Mouse (Mus musculus) midbrain, embryonic 10.5 days (tissue): Measurements from ENCODE around the gene Rapgef4. TPM values are rescaled to one million over a fixed set of nuclear protein-coding genes. Genes with fewer than 3 reads are reported as not detected.

Source experiments
- DNase-seq: peaks from one replicate; pipeline ENCODE4 v3.0.0-alpha.2; 2017; ENCODE audit warnings: low spot score
- H3K27ac ChIP-seq: fragments of 300-500 bp; sonication (generic); replicated peaks from 2 replicates; pipeline ENCODE4 v1.5.1; 2016; ENCODE audit warnings: mild to moderate bottlenecking
- H3K27me3 ChIP-seq: fragments of 300-500 bp; sonication (generic); 2 replicates; pipeline ENCODE4 v1.6.1; 2016; ENCODE audit warnings: low read depth, mild to moderate bottlenecking; ENCODE audit not compliant: poor library complexity, severe bottlenecking
- H3K36me3 ChIP-seq: fragments of 300-500 bp; sonication (generic); 2 replicates; pipeline ENCODE4 v1.6.1; 2016; ENCODE audit warnings: mild to moderate bottlenecking, moderate library complexity
- H3K4me1 ChIP-seq: fragments of 300-500 bp; sonication (generic); 2 replicates; pipeline ENCODE4 v1.6.1; 2016
- H3K4me3 ChIP-seq: fragments of 300-500 bp; sonication (generic); 2 replicates; pipeline ENCODE4 v1.5.1; 2016; ENCODE audit warnings: mild to moderate bottlenecking, moderate library complexity
- H3K9me3 ChIP-seq: fragments of 300-500 bp; sonication (generic); replicated peaks from 2 replicates; pipeline ENCODE4 v1.6.1; 2016; ENCODE audit warnings: mild to moderate bottlenecking
- WGBS: fragments of 180-500 bp; shearing (Covaris S2); methylation state at CpG from one replicate; pipeline ENCODE4 v1.1.7; 2016; 5-methylcytosine and 5-hydroxymethylcytosine counted together
- polyA plus RNA-seq: library from polyadenylated mRNA; unstranded; fragments of >200 nt; fragmentation: Nextera tagmentation; extraction: Ambion mirVana; gene quantifications from 2 replicates; pipeline ENCODE4 v1.2.1, GENCODE M21; 2016

The Rapgef4 gene
- polyA plus RNA-seq, 1 experiment from 2014 or later = 2.9 TPM

GRCm38 (mm10) chr2:72282733-72283132 is 301.7 kb downstream of the Rapgef4 start:
- Histone ChIP-seq H3K27ac (no peak overlapping the region), H3K4me1 (peaks cover 10% of the 10 kb centered on the region), H3K36me3 (no peaks in the 10 kb centered on the region), H3K27me3 (peaks cover 18% of the 10 kb centered on the region), H3K9me3 (no peaks in the 10 kb centered on the region), H3K4me3 (no peak overlapping the region)
- DNase-seq = no peak
- WGBS = 82% methylated on average over 4 of the region's 4 CpGs

DNA sequence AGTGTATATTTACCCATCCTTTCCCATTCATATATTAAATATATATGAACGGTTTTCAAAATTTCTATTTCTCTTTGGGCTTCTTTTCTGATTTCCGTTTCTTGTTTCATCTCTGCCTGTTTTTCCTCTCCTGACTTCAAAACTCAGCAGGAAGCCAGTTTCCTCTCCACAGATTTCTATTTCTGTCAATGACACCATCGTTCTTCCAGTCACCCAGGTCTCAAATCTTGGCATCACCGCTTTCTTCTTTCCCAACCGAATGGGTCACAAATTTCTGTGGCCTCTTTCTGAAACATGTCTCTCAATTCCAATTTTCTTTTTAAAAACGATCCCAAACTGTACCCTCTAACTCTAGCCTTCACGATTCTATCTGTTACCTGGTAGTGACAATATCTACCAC is 303.6 kb downstream of the Rapgef4 start:
- H3K9me3 ChIP-seq = no peaks in the 10 kb centered on the region
- WGBS = 80% methylated on average over 7 of the region's 7 CpGs
- H3K27ac ChIP-seq = no peak overlapping the region
- no peak overlapping the region for H3K4me3 ChIP-seq
- peaks cover 18% of the 10 kb centered on the region for H3K27me3 ChIP-seq
- H3K36me3 ChIP-seq = no peaks in the 10 kb centered on the region
- no peak for DNase-seq
- peaks cover 10% of the 10 kb centered on the region for H3K4me1 ChIP-seq

GRCm38 (mm10) chr2:72285256-72285887 is 304.3 kb downstream of the Rapgef4 start, which contains the start of gene Map3k20:
TSS of gene Map3k20 (plus strand) at chr2:72285637.
- peak; percentile 80 for DNase-seq
- no peaks in the 10 kb centered on the region for H3K36me3 ChIP-seq
- WGBS = 1% methylated on average over 48 of the region's 50 CpGs
- H3K4me1 ChIP-seq = peaks cover 10% of the 10 kb centered on the region
- peaks cover 18% of the 10 kb centered on the region for H3K27me3 ChIP-seq
- H3K9me3 ChIP-seq = no peaks in the 10 kb centered on the region
- H3K4me3 ChIP-seq = peak within 1 kb of the TSS; percentile 78
- peak within 1 kb of the TSS; percentile 90 for H3K27ac ChIP-seq

- Histone ChIP-seq H3K9me3 (no peaks in the 10 kb centered on the region), H3K27me3 (peaks cover 18% of the 10 kb centered on the region), H3K27ac (peak overlapping the region; percentile 90), H3K36me3 (no peaks in the 10 kb centered on the region), H3K4me1 (peaks cover 10% of the 10 kb centered on the region), H3K4me3 (peak overlapping the region; percentile 78)
- peak; percentile 59 for DNase-seq
- 3% methylated on average over 42 of the region's 60 CpGs for WGBS
Measured at GRCm38 (mm10) chr2:72285888-72286661, 305.0 kb downstream of the Rapgef4 start.

- no peak for DNase-seq
- Histone ChIP-seq H3K4me1 (peaks cover 10% of the 10 kb centered on the region), H3K4me3 (no peak overlapping the region), H3K27me3 (peaks cover 18% of the 10 kb centered on the region), H3K9me3 (no peaks in the 10 kb centered on the region), H3K36me3 (no peaks in the 10 kb centered on the region), H3K27ac (no peak overlapping the region)
- 77% methylated on average over 4 of the region's 4 CpGs for WGBS
Measured at GRCm38 (mm10) chr2:72287142-72287541, 306.1 kb downstream of the Rapgef4 start.

- Histone ChIP-seq H3K36me3 (no peaks in the 10 kb centered on the region), H3K4me3 (no peak overlapping the region), H3K27ac (no peak overlapping the region), H3K27me3 (peaks cover 13% of the 10 kb centered on the region), H3K9me3 (no peaks in the 10 kb centered on the region), H3K4me1 (peaks cover 10% of the 10 kb centered on the region)
- no peak for DNase-seq
- WGBS = 89% methylated on average over 11 of the region's 11 CpGs
Measured at GRCm38 (mm10) chr2:72288932-72289534, 308.0 kb downstream of the Rapgef4 start.

GRCm38 (mm10) chr2:72291103-72291502 is 310.1 kb downstream of the Rapgef4 start:
- Histone ChIP-seq H3K4me3 (no peak overlapping the region), H3K27ac (no peak overlapping the region), H3K36me3 (no peaks in the 10 kb centered on the region), H3K27me3 (no peaks in the 10 kb centered on the region), H3K9me3 (no peaks in the 10 kb centered on the region), H3K4me1 (0 out of 2 replicates have a peak, but pooled peaks cover 4% of the 10 kb centered on the region)
- 64% methylated on average over 1 of the region's 1 CpGs for WGBS
- no peak for DNase-seq

- H3K9me3 ChIP-seq = no peaks in the 10 kb centered on the region
- no peak overlapping the region for H3K27ac ChIP-seq
- H3K36me3 ChIP-seq = no peaks in the 10 kb centered on the region
- no peaks in the 10 kb centered on the region for H3K4me1 ChIP-seq
- WGBS = 93% methylated on average over 8 of the region's 8 CpGs
- H3K27me3 ChIP-seq = no peaks in the 10 kb centered on the region
- H3K4me3 ChIP-seq = no peak overlapping the region
- DNase-seq = no peak
Measured at GRCm38 (mm10) chr2:72292573-72292972, 311.5 kb downstream of the Rapgef4 start.

DNA sequence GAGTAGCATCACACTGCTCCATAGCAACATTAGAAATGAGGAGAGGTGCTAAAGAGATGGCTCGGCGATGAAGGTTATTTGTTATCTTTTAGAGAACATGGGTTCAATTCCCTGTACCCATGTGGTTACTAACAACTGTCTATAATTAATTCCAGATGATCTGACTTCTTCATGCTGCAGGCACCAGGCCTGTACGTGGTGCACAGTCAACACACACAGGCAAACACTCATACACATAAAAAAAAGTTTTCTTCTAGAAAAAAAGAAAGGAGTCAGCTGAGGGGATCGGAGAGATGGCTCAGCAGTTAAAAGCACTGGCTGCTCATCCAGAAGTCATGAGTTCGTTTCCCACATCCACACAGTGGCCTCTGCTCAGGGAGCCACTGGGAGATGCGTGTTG is 314.0 kb downstream of the Rapgef4 start:
- Histone ChIP-seq H3K36me3 (no peaks in the 10 kb centered on the region), H3K27me3 (no peaks in the 10 kb centered on the region), H3K27ac (no peak overlapping the region), H3K4me1 (no peaks in the 10 kb centered on the region), H3K4me3 (no peak overlapping the region), H3K9me3 (no peaks in the 10 kb centered on the region)
- 74% methylated on average over 6 of the region's 6 CpGs for WGBS
- no peak for DNase-seq

- H3K27ac ChIP-seq = no peak overlapping the region
- H3K9me3 ChIP-seq = no peaks in the 10 kb centered on the region
- WGBS = 88% methylated on average over 10 of the region's 10 CpGs
Measured at GRCm38 (mm10) chr2:72296984-72297715, 316.1 kb downstream of the Rapgef4 start.

DNA sequence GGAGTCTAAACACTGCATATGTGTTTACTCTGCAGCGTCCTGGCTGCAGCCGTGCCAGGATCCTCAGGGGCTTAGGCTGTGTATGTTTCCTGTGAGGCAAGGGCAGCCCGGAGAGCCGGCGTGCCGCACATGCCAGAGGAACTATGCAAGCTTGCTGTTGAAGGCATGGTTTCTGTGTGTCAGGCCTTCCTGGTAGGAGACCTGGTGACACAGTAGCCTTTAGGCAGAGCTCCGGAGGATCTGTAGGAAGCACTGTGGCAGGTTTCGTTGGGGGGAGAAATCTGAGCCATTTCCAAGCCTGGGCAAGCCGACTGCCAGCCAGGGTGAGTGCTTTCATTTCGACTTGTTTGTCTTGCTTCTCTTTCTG is 316.7 kb downstream of the Rapgef4 start:
- Histone ChIP-seq H3K4me1 (no peaks in the 10 kb centered on the region), H3K36me3 (no peaks in the 10 kb centered on the region), H3K27me3 (no peaks in the 10 kb centered on the region), H3K4me3 (no peak overlapping the region), H3K27ac (no peak overlapping the region), H3K9me3 (no peaks in the 10 kb centered on the region)
- 73% methylated on average over 10 of the region's 10 CpGs for WGBS
- no peak for DNase-seq

More at GRCm38 (mm10) chr2:72296984-72297715, 316.1 kb downstream of the Rapgef4 start:
- Histone ChIP-seq H3K27me3 (no peaks in the 10 kb centered on the region), H3K4me3 (no peak overlapping the region), H3K36me3 (no peaks in the 10 kb centered on the region), H3K4me1 (no peaks in the 10 kb centered on the region)
- no peak for DNase-seq

DNA sequence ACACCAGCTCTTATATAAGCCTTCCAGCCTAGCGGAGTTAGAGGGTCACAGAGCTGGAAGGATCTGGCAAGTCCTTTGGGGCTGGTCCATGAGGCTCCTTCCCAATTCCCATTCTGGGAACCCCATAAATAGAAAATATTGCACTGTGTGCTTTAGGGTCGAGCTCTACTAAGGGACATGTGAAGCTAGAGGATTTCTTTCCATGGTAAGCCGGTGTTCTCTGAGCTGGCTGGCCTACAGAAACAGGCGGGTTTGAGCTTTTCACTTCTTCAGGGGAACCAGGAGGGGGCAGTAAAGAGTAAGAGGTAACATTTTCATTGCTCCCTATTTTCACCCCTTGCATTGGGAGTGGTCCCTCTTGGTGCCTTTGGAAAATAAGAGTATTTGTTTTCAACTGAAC is 317.4 kb downstream of the Rapgef4 start:
- DNase-seq = no peak
- 62% methylated on average over 4 of the region's 4 CpGs for WGBS
- no peak overlapping the region for H3K4me3 ChIP-seq

More for the DNA sequence above, 317.4 kb downstream of the Rapgef4 start:
- Histone ChIP-seq H3K36me3 (no peaks in the 10 kb centered on the region), H3K4me1 (no peaks in the 10 kb centered on the region), H3K9me3 (no peaks in the 10 kb centered on the region), H3K27me3 (no peaks in the 10 kb centered on the region), H3K27ac (no peak overlapping the region)
